Mouse (Mus musculus) neural tube, embryonic 13.5 days (tissue): ENCODE measurements at regions not wholly inside any gene's neighbourhood (a gene's known extent, or its start where the extent isn't known, plus 50 kb on each side); places are given as distances from the start of the nearest gene placed in this dataset.
A peak's percentile ranks its signal among the peaks of the same experiment; 100 is the strongest.
"Not testable (repeated sequence)": the region's sequence is repeated elsewhere in the genome, so short reads cannot be mapped to it uniquely, and the experiment has no call there.

Experiments used
- ATAC-seq: fragments of 200-750 bp; cut with Nextera tagmentation; 2 replicates; pipeline ENCODE4 v1.8.0; 2017; ENCODE audit warnings: low read depth, mild to moderate bottlenecking, moderate TSS enrichment, moderate library complexity
- H3K27ac ChIP-seq: fragments of 300-500 bp; sonication (generic); replicated peaks from 2 replicates; pipeline ENCODE4 v1.5.1; 2015; ENCODE audit warnings: moderate library complexity, mild to moderate bottlenecking, inconsistent platforms
- H3K27me3 ChIP-seq: fragments of 300-500 bp; sonication (generic); 2 replicates; pipeline ENCODE4 v1.6.1; 2015; ENCODE audit warnings: mild to moderate bottlenecking, inconsistent platforms
- H3K36me3 ChIP-seq: fragments of 300-500 bp; sonication (generic); 2 replicates; pipeline ENCODE4 v1.6.1; 2015; ENCODE audit warnings: mild to moderate bottlenecking, inconsistent platforms
- H3K4me1 ChIP-seq: fragments of 300-500 bp; sonication (generic); replicated peaks from 2 replicates; pipeline ENCODE4 v1.6.1; 2015; ENCODE audit warnings: inconsistent platforms
- H3K4me2 ChIP-seq: fragments of 300-500 bp; sonication (generic); 2 replicates; pipeline ENCODE4 v1.6.1; 2015; ENCODE audit warnings: inconsistent platforms, mild to moderate bottlenecking, moderate library complexity
- H3K4me3 ChIP-seq: fragments of 300-500 bp; sonication (generic); 2 replicates; pipeline ENCODE4 v1.5.1; 2015; ENCODE audit warnings: mild to moderate bottlenecking, inconsistent platforms
- H3K9ac ChIP-seq: fragments of 300-500 bp; sonication (generic); 2 replicates; pipeline ENCODE4 v1.6.1; 2015; ENCODE audit warnings: moderate library complexity, mild to moderate bottlenecking, inconsistent platforms
- H3K9me3 ChIP-seq: fragments of 300-500 bp; sonication (generic); 2 replicates; pipeline ENCODE4 v1.6.1; 2016; ENCODE audit warnings: inconsistent platforms
- WGBS: fragments of 180-500 bp; shearing (Covaris S2); methylation state at CpG from one replicate; pipeline ENCODE4 v1.1.7; 2015; 5-methylcytosine and 5-hydroxymethylcytosine counted together

DNA sequence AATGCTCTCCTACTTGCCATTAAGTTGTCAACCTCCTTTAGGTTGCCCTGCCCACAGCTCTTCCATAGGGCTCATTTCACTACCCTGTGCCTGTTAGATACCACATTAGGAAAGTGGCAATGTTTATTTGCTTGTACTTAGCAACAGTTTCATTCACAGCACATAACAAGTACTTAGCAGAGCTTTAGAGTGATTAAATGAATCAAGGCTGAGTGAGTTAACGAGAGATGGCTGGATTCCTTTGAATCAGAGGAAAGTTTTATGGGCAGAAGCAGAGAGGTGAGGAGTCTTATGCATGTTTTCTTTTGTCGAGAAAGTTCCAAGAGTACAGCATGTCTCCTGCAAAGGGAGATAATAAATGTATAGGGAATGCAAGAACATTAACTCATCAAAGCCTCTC, 60.5 kb downstream of the Ptgs2 start:
- 68% methylated on average over 2 of the region's 2 CpGs for WGBS
- Histone ChIP-seq H3K9me3 (peaks cover 4% of the 10 kb centered on the region; the same call in 1 of the 2 replicates), H3K27ac (no peak overlapping the region), H3K27me3 (no peaks in the 10 kb centered on the region), H3K9ac (no peak overlapping the region), H3K4me2 (no peak overlapping the region), H3K4me3 (no peak overlapping the region), H3K36me3 (no peaks in the 10 kb centered on the region), H3K4me1 (peaks cover 5% of the 10 kb centered on the region; the same call in 1 of the 2 replicates)
- ATAC-seq: no peak

DNA sequence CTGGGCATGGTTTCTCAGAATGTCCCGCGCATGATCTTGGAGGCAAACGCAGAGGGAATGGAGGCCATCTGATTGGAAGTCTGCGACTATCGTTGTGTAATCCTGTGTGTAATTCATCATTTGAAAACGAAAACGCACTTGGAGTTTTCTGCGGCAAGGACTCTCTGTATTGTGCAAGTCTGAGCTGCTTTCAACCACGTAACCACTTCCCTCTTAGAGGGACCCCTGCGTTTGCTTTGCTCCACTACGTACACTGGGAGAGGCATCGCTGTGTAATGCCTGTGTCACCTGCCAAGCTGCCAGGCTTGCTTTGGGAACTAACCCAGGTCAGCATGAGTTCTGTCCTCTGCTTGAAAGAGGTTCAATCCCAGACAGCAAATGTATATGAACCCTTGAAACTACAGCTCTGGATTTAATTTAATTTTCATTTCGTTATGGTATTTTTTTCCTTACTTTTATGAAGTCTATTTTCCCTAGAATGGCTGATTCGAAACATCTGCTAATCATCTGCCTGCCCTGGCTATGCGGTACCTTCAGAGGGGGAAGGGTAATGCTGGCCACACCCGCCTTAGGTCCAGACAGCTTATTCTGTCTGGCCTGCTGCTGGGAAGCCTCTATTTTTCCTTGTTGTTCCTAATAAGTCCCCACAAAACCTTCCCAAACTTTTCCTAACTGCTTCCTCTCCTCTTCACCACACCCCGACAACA, 65.2 kb downstream of the Ptgs2 start:
- ATAC-seq: no peak; the same call in 1 of the 2 replicates
- peak overlapping the region; percentile 14; the same call in 1 of the 2 replicates for H3K4me3 ChIP-seq
- peaks cover 5% of the 10 kb centered on the region; the same call in 1 of the 2 replicates for H3K4me1 ChIP-seq
- no peaks in the 10 kb centered on the region for H3K9me3 ChIP-seq
- H3K27me3 ChIP-seq: no peaks in the 10 kb centered on the region
- H3K9ac ChIP-seq: peak overlapping the region; percentile 17; the same call in 1 of the 2 replicates
- peak overlapping the region; percentile 41 for H3K4me2 ChIP-seq
- no peaks in the 10 kb centered on the region for H3K36me3 ChIP-seq
- 60% methylated on average over 17 of the region's 17 CpGs for WGBS
- no peak overlapping the region for H3K27ac ChIP-seq

DNA sequence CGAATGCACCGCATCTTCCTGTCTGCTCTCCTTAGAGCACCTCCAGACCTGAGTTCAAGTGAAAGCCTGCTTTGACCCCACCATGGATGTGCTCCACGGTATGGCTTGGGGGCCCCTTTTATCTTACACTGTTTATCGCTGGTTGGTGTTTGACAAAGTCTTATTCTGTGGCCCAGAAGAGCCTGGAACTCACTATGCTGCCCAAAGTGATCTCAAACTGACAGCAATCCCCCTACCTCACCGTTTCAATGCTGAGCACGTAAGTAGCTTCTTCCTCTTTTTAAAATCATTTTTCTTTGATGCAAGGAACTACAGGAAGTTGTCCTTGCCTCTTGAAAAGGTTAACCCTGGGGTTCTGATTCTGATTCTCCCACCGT, 65.8 kb downstream of the Ptgs2 start:
- no peak overlapping the region for H3K4me2 ChIP-seq
- no peak overlapping the region for H3K27ac ChIP-seq
- 88% methylated on average over 7 of the region's 7 CpGs for WGBS
- H3K4me3 ChIP-seq: no peak overlapping the region
- H3K9ac ChIP-seq: no peak overlapping the region
- peaks cover 5% of the 10 kb centered on the region; the same call in 1 of the 2 replicates for H3K4me1 ChIP-seq
- no peaks in the 10 kb centered on the region for H3K27me3 ChIP-seq
- H3K36me3 ChIP-seq: no peaks in the 10 kb centered on the region
- no peaks in the 10 kb centered on the region for H3K9me3 ChIP-seq
- ATAC-seq: no peak

DNA sequence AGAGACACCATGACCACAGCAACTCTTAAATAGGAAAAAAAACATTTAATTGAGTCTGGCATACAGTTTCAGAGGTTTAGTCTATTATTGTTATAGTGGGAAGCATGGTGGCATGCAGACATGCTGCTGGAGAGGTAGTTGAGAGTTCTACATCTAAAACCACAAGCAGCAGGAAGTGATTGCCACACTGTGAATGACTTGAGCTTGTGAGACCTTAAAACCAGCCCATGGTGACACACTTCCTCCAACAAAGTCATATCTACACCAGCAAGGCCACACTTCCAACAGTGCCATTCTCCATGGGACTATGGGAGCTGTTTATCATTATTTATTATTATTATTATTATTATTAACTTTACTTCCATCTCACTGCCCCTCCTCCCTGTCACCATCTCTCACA, 67.3 kb downstream of the Ptgs2 start:
- ATAC-seq: no peak
- no peak overlapping the region for H3K4me3 ChIP-seq
- H3K9me3 ChIP-seq: no peaks in the 10 kb centered on the region
- no peak overlapping the region for H3K27ac ChIP-seq
- peaks cover 5% of the 10 kb centered on the region; the same call in 1 of the 2 replicates for H3K4me1 ChIP-seq
- no peaks in the 10 kb centered on the region for H3K27me3 ChIP-seq
- no peak overlapping the region for H3K9ac ChIP-seq
- H3K4me2 ChIP-seq: no peak overlapping the region
- H3K36me3 ChIP-seq: no peaks in the 10 kb centered on the region

DNA sequence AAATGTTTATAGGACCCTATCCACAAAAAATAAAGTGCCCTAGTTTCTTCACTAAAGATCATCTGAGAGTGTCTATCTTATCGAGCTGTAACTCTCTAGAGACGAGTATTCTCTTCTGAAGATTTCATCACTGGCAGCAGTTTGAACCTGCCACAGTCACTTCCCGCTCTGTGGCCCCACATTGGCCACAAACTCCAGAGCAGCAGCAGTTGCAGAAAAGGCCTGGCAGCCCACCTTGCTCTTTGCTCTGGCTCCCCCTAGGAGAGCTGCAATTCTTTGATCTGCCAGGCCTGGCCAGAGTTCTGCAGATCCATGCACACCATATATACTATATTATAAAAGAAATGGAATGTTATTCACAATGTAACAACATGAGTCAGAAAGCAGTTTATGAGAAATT, 74.4 kb downstream of the Ptgs2 start:
- no peak overlapping the region for H3K9ac ChIP-seq
- 76% methylated on average over 3 of the region's 3 CpGs for WGBS
- ATAC-seq: no peak
- no peaks in the 10 kb centered on the region for H3K36me3 ChIP-seq
- H3K4me2 ChIP-seq: no peak overlapping the region
- no peak overlapping the region for H3K4me3 ChIP-seq
- H3K4me1 ChIP-seq: no peaks in the 10 kb centered on the region
- no peaks in the 10 kb centered on the region for H3K27me3 ChIP-seq
- no peak overlapping the region for H3K27ac ChIP-seq
- no peaks in the 10 kb centered on the region for H3K9me3 ChIP-seq

DNA sequence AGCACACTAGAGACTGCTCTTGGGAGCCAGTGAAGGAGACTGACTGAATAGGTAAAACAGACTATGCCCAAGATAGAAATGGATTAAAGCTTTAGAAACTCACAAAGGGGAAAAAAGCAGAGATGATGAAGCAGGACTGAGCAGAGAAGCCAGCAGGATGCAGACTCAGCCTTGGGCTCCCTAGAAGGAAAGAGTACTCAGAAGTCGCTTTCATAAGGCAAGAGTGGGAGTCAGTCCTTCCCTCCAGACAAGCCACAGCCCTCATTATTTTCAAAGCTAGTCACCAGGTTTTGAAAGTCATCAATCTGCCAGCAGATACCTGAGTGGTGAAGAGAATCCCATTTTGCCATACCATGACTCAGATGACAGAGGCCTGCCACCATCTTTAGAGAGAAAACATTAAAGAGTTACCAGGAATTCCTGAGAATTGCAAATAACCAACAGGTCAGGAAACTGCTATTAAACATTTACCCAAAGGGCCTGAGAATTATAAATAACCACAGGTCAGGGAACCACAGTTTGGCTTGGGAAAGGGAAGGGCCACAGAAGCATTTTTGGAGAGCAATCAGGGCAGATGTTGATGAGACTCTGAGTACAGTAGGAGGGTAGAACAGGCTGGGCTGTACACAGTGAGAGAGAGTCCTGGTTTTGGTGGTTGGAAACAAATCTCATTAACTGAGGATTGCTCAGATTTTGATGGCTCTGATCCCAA, 77.4 kb downstream of the Ptgs2 start:
- H3K27ac ChIP-seq: no peak overlapping the region
- H3K36me3 ChIP-seq: no peaks in the 10 kb centered on the region
- no peak overlapping the region for H3K4me3 ChIP-seq
- H3K4me1 ChIP-seq: no peaks in the 10 kb centered on the region
- WGBS: 97% methylated on average over 1 of the region's 1 CpGs
- no peak overlapping the region for H3K4me2 ChIP-seq
- no peaks in the 10 kb centered on the region for H3K27me3 ChIP-seq
- no peaks in the 10 kb centered on the region for H3K9me3 ChIP-seq
- H3K9ac ChIP-seq: no peak overlapping the region
- ATAC-seq: no peak

DNA sequence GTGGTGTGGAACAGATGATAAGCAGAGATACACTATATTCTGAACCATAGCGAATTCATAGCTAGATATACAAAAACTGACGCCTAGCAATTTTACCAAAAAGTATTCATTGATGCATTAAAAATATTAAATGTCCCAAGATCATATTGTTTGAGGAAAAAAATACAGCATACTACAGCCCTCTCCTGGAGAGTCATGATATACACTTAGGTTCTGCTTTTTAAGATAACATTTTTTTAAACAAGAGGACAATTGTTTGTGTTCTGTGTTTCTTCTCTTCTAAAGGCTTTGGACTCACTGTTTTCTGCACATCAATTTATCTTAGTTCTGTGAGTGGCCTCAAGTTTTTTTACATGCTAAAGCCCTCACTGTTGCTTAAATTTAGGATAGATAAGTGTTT, 102.2 kb downstream of the Ptgs2 start:
- no peak for ATAC-seq
- Histone ChIP-seq H3K36me3 (no peaks in the 10 kb centered on the region), H3K4me1 (no peaks in the 10 kb centered on the region), H3K4me2 (no peak overlapping the region), H3K9ac (no peak overlapping the region), H3K4me3 (no peak overlapping the region), H3K27ac (no peak overlapping the region), H3K9me3 (no peaks in the 10 kb centered on the region), H3K27me3 (no peaks in the 10 kb centered on the region)
- WGBS: 87% methylated on average over 2 of the region's 2 CpGs

DNA sequence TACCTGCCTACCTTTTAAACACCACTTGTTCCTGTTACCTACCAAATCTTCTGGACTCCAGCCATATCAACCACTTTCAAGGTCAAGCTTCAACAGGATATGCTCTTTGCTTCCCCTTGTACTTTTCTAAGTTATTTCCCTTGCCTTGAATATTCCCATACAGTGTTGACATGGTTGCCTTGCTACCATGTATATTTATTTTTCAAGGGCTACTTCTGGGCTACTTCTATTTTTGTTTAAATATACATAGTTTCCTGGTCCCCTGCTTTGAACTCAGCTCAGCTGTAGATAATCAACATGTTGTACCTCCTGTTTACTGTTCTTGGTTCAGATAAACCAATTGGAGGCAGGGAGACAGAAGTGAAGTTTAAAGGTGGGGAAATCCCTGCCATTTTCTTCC, 106.8 kb upstream of the Pdc start:
- Histone ChIP-seq H3K9ac (no peak overlapping the region), H3K4me2 (no peak overlapping the region), H3K4me1 (no peaks in the 10 kb centered on the region), H3K27ac (no peak overlapping the region), H3K36me3 (no peaks in the 10 kb centered on the region), H3K27me3 (no peaks in the 10 kb centered on the region), H3K4me3 (no peak overlapping the region), H3K9me3 (no peaks in the 10 kb centered on the region)
- ATAC-seq: no peak

DNA sequence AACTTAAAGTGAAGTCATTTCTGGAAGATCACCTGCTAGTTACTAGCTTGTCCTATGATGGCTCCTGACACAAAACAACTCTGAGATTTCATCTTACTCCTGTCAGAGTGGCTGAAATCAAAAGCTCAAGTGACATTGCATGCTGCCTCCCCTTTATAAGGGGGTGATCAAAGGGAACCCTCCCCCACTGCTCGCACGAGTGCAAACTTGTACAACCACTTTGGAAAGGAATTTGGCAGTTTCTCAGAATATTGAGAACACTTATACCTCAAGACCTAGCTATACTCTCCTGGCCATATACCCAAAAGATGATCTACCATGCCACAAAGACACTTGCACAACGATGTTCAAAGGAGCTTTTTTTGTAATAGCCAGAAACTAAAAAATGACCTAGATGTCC, 102.5 kb upstream of the Pdc start:
- Histone ChIP-seq H3K9me3 (no peaks in the 10 kb centered on the region), H3K4me2 (no peak overlapping the region), H3K36me3 (no peaks in the 10 kb centered on the region), H3K27me3 (no peaks in the 10 kb centered on the region), H3K27ac (no peak overlapping the region), H3K4me1 (no peaks in the 10 kb centered on the region), H3K9ac (no peak overlapping the region), H3K4me3 (no peak overlapping the region)
- WGBS: 92% methylated on average over 3 of the region's 3 CpGs
- no peak for ATAC-seq

DNA sequence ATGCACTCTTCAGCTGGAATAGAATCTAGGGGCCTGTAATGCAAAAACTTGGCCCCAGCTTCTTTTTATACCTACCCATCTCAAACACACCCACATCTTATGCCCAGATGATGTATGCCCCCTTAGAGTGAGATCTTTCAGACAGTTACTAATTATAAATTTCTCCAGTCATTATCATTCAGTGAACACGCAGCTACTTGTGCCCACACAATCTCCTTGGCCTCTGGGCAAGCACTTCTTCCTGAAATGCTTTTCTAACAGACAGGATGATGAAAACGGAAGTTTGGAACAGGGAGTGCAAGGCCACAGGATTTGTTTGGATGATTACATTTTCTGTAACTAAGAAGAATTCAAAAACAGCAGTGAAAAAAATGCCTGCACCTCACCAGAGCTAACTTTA, 100.4 kb upstream of the Pdc start:
- Histone ChIP-seq H3K4me1 (no peaks in the 10 kb centered on the region), H3K9me3 (no peaks in the 10 kb centered on the region), H3K4me2 (no peak overlapping the region), H3K4me3 (no peak overlapping the region), H3K27me3 (no peaks in the 10 kb centered on the region), H3K9ac (no peak overlapping the region), H3K36me3 (no peaks in the 10 kb centered on the region), H3K27ac (no peak overlapping the region)
- no peak for ATAC-seq
- WGBS: 81% methylated on average over 2 of the region's 2 CpGs

DNA sequence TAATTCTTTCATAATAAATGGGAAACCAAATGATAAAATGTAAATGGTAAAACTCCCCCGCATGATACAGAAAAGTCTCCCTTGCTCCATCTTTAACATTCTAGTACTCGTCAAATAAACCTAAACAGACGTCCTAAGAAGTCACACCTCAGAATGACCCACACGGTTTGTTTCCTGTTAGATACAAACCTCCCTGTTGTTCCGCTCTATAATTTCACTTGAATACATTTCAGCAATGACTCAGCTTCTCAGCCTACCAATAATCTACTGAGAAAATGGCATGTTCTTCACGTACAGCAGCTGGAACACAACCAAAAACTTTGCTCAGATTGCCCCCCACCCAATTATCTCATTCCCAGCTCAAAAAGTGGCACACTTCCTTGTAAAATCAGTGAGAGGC, 93.7 kb upstream of the Pdc start:
- H3K9ac ChIP-seq: no peak overlapping the region
- no peaks in the 10 kb centered on the region for H3K9me3 ChIP-seq
- H3K36me3 ChIP-seq: no peaks in the 10 kb centered on the region
- H3K4me3 ChIP-seq: no peak overlapping the region
- 81% methylated on average over 6 of the region's 6 CpGs for WGBS
- no peak overlapping the region for H3K4me2 ChIP-seq
- no peaks in the 10 kb centered on the region for H3K4me1 ChIP-seq
- ATAC-seq: no peak
- no peaks in the 10 kb centered on the region for H3K27me3 ChIP-seq
- H3K27ac ChIP-seq: no peak overlapping the region

DNA sequence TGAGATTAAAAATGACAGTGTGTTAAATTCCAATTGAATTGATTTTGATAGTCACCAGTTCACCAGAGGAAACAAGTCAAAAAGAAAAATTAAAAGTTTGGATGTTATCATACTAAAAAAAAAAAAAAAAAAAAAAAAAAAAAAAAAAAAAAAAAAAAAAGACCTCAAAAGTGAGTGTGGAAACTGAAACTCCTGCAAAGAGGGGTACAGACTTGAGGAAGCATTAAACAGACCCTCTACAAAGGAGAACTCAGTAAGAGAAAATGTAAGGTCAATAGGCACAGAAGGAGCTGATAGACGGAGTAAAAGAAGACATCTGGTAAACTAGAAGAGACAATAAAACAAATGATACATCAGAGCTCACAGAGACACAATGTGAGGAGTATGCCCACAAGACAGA, 79.7 kb upstream of the Pdc start:
- not testable (repeated sequence) for H3K36me3 ChIP-seq, H3K9ac ChIP-seq, H3K9me3 ChIP-seq, H3K4me1 ChIP-seq, H3K27me3 ChIP-seq, H3K4me2 ChIP-seq, H3K27ac ChIP-seq, ATAC-seq, H3K4me3 ChIP-seq
- 97% methylated on average over 1 of the region's 1 CpGs for WGBS

DNA sequence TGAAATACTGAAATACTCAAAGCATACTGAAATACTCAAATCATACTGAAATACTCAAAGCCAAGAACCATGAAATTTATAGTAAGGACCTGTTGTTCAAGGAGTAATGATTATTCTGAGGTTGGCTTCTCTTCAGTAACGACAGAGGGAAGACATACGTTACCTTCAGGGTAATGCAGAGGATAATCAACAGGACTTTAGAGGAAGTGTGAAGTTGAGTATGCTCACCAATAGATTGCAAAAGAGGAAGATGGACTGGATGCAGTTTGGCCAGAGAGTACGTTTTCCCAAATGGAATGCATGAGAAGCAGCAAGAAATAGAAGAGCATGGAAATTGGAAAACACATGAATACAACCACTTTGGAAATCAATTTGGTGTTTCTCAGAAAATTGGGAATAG, 79.1 kb upstream of the Pdc start:
- no peaks in the 10 kb centered on the region for H3K36me3 ChIP-seq
- H3K9ac ChIP-seq: no peak overlapping the region
- H3K4me3 ChIP-seq: no peak overlapping the region
- no peaks in the 10 kb centered on the region for H3K27me3 ChIP-seq
- no peak overlapping the region for H3K4me2 ChIP-seq
- WGBS: 92% methylated on average over 3 of the region's 3 CpGs
- ATAC-seq: no peak
- no peaks in the 10 kb centered on the region for H3K4me1 ChIP-seq
- H3K27ac ChIP-seq: no peak overlapping the region
- no peaks in the 10 kb centered on the region for H3K9me3 ChIP-seq
